Mouse (Mus musculus) C3H10T1/2 (cell line): ENCODE measurements around the gene Gm7029. TPM values are rescaled to one million over a fixed set of nuclear protein-coding genes. Genes with fewer than 3 reads are reported as not detected.

Source experiments
- polyA plus RNA-seq, 2 experiments: library from polyadenylated mRNA; unstranded; fragments of >200 nt; fragmentation: generic; extraction: Trizol; gene quantifications; one replicate each; pipeline ENCODE4 v1.2.1; 2012; ENCODE audit warnings: missing spikeins in 2 of 2

The Gm7029 gene
- not detected for polyA plus RNA-seq

GRCm38 (mm10) chr17:33873537-33873936, at the start of gene Gm7029:
Gm7029 (plus strand) TSS chr17:33873837.

GRCm38 (mm10) chr17:33824084-33824996, 49.3 kb upstream of the Gm7029 start, which contains the start of the genes Rps28 and Ndufa7:
Rps28 (minus strand) TSS chr17:33824562.
Ndufa7 (plus strand) TSS chr17:33824572.

GRCm38 (mm10) chr17:33842966-33843795, 30.5 kb upstream of the Gm7029 start, which contains the start of gene Cd320:
Cd320 (plus strand) TSS chr17:33843091.

GRCm38 (mm10) chr17:33890533-33891059, 17.0 kb downstream of the Gm7029 start, which contains the start of gene Kifc1:
Kifc1 (minus strand) TSS chr17:33890661.

GRCm38 (mm10) chr17:33904835-33905234, 31.2 kb downstream of the Gm7029 start, which contains the start of gene Platr17:
Platr17 (plus strand) TSS chr17:33905135.

GRCm38 (mm10) chr17:33909077-33909868, 35.6 kb downstream of the Gm7029 start, which contains the start of gene Daxx:
Daxx (plus strand) TSS chr17:33909414.

GRCm38 (mm10) chr17:33915671-33916250, 42.1 kb downstream of the Gm7029 start, which contains the start of the genes Tapbp and Zbtb22:
Tapbp (plus strand) TSS chr17:33915899.
Zbtb22 (plus strand) TSS chr17:33915904.

Other genes starting within 250 kb of the Gm7029 start
- gene Zfp414, start 244.7 kb upstream of the Gm7029 start, polyA plus RNA-seq = 10 to 100 TPM; 57.0 to 81.0 TPM
- gene Pram1, start 235.8 kb upstream of the Gm7029 start, polyA plus RNA-seq = 1 to 10 TPM in 1 of 2 experiments, not detected in 1; 1.1 TPM
- gene Hnrnpm, start 187.0 kb upstream of the Gm7029 start, polyA plus RNA-seq = 100 to 1,000 TPM in 1 of 2 experiments, 10 to 100 TPM in 1; 27.5 to 115 TPM
- gene March2, start 155.2 kb upstream of the Gm7029 start, polyA plus RNA-seq = 10 to 100 TPM; 40.8 to 81.8 TPM
- 100 to 1,000 TPM in 1 of 2 experiments, 10 to 100 TPM in 1; 96.4 to 219 TPM for gene Rab11b, start 113.3 kb upstream of the Gm7029 start, polyA plus RNA-seq
- 100 to 1,000 TPM in 1 of 2 experiments, 10 to 100 TPM in 1; 32.8 to 266 TPM for gene Angptl4, start 92.0 kb upstream of the Gm7029 start, polyA plus RNA-seq
- 1 to 10 TPM; 1.0 to 4.9 TPM for gene Kank3, start 63.3 kb upstream of the Gm7029 start, polyA plus RNA-seq
- over 10,000 TPM; 10,760 to 16,218 TPM for gene Rps28, start 49.3 kb upstream of the Gm7029 start, polyA plus RNA-seq
- gene Ndufa7, start 49.3 kb upstream of the Gm7029 start, polyA plus RNA-seq = 100 to 1,000 TPM; 479 to 931 TPM
- gene Cd320, start 30.7 kb upstream of the Gm7029 start, polyA plus RNA-seq = 100 to 1,000 TPM in 1 of 2 experiments, 10 to 100 TPM in 1; 81.6 to 103 TPM
- 10 to 100 TPM; 39.2 to 77.3 TPM for gene Kifc1, start 16.8 kb downstream of the Gm7029 start, polyA plus RNA-seq
- under 1 TPM in 1 of 2 experiments, not detected in 1; 0.06 TPM for gene Platr17, start 31.3 kb downstream of the Gm7029 start, polyA plus RNA-seq
- gene Daxx, start 35.6 kb downstream of the Gm7029 start, polyA plus RNA-seq = 10 to 100 TPM; 13.4 to 31.0 TPM
- 100 to 1,000 TPM in 1 of 2 experiments, 10 to 100 TPM in 1; 39.2 to 255 TPM for gene Tapbp, start 42.1 kb downstream of the Gm7029 start, polyA plus RNA-seq
- 10 to 100 TPM; 20.9 to 42.1 TPM for gene Zbtb22, start 42.1 kb downstream of the Gm7029 start, polyA plus RNA-seq
- gene Rgl2, start 55.7 kb downstream of the Gm7029 start, polyA plus RNA-seq = 10 to 100 TPM; 19.9 to 40.0 TPM
- gene Pfdn6, start 66.5 kb downstream of the Gm7029 start, polyA plus RNA-seq = 100 to 1,000 TPM; 122 to 253 TPM
- gene Wdr46, start 66.8 kb downstream of the Gm7029 start, polyA plus RNA-seq = 10 to 100 TPM; 25.4 to 28.0 TPM
- gene B3galt4, start 77.7 kb downstream of the Gm7029 start, polyA plus RNA-seq = 1 to 10 TPM in 1 of 2 experiments, under 1 TPM in 1; 0.66 to 1.2 TPM
- 10 to 100 TPM; 20.0 to 36.5 TPM for gene Vps52, start 82.0 kb downstream of the Gm7029 start, polyA plus RNA-seq
- 100 to 1,000 TPM; 437 to 511 TPM for gene Rps18, start 82.2 kb downstream of the Gm7029 start, polyA plus RNA-seq
- gene H2-K1, start 126.5 kb downstream of the Gm7029 start, polyA plus RNA-seq = 10 to 100 TPM in 1 of 2 experiments, 1 to 10 TPM in 1; 4.9 to 16.7 TPM
- gene Ring1, start 150.8 kb downstream of the Gm7029 start, polyA plus RNA-seq = 10 to 100 TPM; 21.3 to 55.6 TPM
- 10 to 100 TPM; 28.3 to 67.1 TPM for gene H2-Ke6, start 154.2 kb downstream of the Gm7029 start, polyA plus RNA-seq
- 100 to 1,000 TPM; 129 to 161 TPM for gene Slc39a7, start 157.8 kb downstream of the Gm7029 start, polyA plus RNA-seq
- 10 to 100 TPM; 41.4 to 60.6 TPM for gene Rxrb, start 158.0 kb downstream of the Gm7029 start, polyA plus RNA-seq
- 1 to 10 TPM in 1 of 2 experiments, under 1 TPM in 1; 0.06 to 3.6 TPM for gene Col11a2, start 165.6 kb downstream of the Gm7029 start, polyA plus RNA-seq
- gene H2-Oa, start 218.5 kb downstream of the Gm7029 start, polyA plus RNA-seq = not detected
- 10 to 100 TPM in 1 of 2 experiments, 1 to 10 TPM in 1; 5.1 to 26.0 TPM for gene H2-DMa, start 245.7 kb downstream of the Gm7029 start, polyA plus RNA-seq
- 100 to 1,000 TPM in 1 of 2 experiments, 10 to 100 TPM in 1; 56.1 to 145 TPM for gene Brd2, start 248.8 kb downstream of the Gm7029 start, polyA plus RNA-seq